Mouse (Mus musculus): ENCODE measurements around the gene Ttc36. TPM values are rescaled to one million over a fixed set of nuclear protein-coding genes. Genes with fewer than 3 reads are reported as not detected.
A peak's percentile ranks its signal among the peaks of the same experiment; 100 is the strongest.

Gene Ttc36
- polyA plus RNA-seq, 1 experiment: 9.4 TPM

GRCm38 (mm10) chr9:44805536-44805935 is 2.7 kb upstream of the Ttc36 start:
- Histone ChIP-seq H3K27me3 (ENCODE audit: control insufficient read depth, insufficient read depth, low read length) (no peaks in the 10 kb centered on the region), H3K36me3 (ENCODE audit: control insufficient read depth, insufficient read depth, low read length) (peaks cover 51% of the 10 kb centered on the region), H3K4me3 (ENCODE audit: low read depth, low read length) (no peak overlapping the region), H3K27ac (ENCODE audit: insufficient read depth, low read depth, low read length) (no peak overlapping the region), H3K4me1 (ENCODE audit: control insufficient read depth, insufficient read depth, insufficient read length, low read length) (peaks cover 12% of the 10 kb centered on the region; the same call in 1 of the 2 replicates)
- 89% methylated on average over 5 of the region's 5 CpGs for WGBS
- TF ChIP-seq CTCF (IDR thresholded peaks at IDR 0.05; ENCODE audit: extremely low read depth, insufficient read length, insufficient replicate concordance, low read depth, low read length) (no peak), POLR2A (IDR thresholded peaks at IDR 0.05; ENCODE audit: low read depth, low read length) (no peak)

GRCm38 (mm10) chr9:44804678-44805077 is 1.8 kb upstream of the Ttc36 start:
- WGBS: 94% methylated on average over 10 of the region's 10 CpGs
- Histone ChIP-seq H3K36me3 (ENCODE audit: control insufficient read depth, insufficient read depth, low read length) (peaks cover 43% of the 10 kb centered on the region), H3K4me3 (ENCODE audit: low read depth, low read length) (no peak overlapping the region), H3K27me3 (ENCODE audit: control insufficient read depth, insufficient read depth, low read length) (no peaks in the 10 kb centered on the region), H3K27ac (ENCODE audit: insufficient read depth, low read depth, low read length) (no peak overlapping the region), H3K4me1 (ENCODE audit: control insufficient read depth, insufficient read depth, insufficient read length, low read length) (peaks cover 17% of the 10 kb centered on the region; the same call in 1 of the 2 replicates)
- TF ChIP-seq POLR2A (IDR thresholded peaks at IDR 0.05; ENCODE audit: low read depth, low read length) (no peak), CTCF (IDR thresholded peaks at IDR 0.05; ENCODE audit: extremely low read depth, insufficient read length, insufficient replicate concordance, low read depth, low read length) (no peak)

DNA sequence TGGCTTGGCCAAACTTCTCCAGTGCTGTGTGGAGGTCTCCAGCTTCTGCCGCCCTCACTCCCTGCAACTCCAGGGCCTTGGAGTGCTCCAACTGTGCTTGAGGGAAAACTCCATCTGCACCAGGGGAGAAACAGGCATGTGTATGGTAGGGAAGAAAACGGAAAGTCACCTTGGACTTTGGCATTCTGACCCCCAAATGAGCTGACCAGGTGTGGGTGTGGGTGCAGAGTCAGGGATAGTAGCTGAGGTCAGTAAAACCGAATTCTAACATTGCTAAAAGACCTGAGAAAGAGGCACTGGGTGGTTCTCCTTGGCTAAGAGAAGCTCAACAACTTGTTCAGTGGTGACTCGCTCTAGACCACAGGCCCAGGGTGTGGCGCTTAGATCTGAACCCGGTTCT is 1.2 kb downstream of the Ttc36 start:
- WGBS: 62% methylated on average over 6 of the region's 6 CpGs
- Histone ChIP-seq H3K4me3 (ENCODE audit: low read depth, low read length) (no peak overlapping the region), H3K4me1 (ENCODE audit: control insufficient read depth, insufficient read depth, insufficient read length, low read length) (peaks cover 22% of the 10 kb centered on the region; the same call in 1 of the 2 replicates), H3K36me3 (ENCODE audit: control insufficient read depth, insufficient read depth, low read length) (peaks cover 14% of the 10 kb centered on the region), H3K27ac (ENCODE audit: insufficient read depth, low read depth, low read length) (no peak overlapping the region), H3K27me3 (ENCODE audit: control insufficient read depth, insufficient read depth, low read length) (no peaks in the 10 kb centered on the region)
- TF ChIP-seq POLR2A (IDR thresholded peaks at IDR 0.05; ENCODE audit: low read depth, low read length): no peak
- TF ChIP-seq CTCF (IDR thresholded peaks at IDR 0.05; ENCODE audit: extremely low read depth, insufficient read length, insufficient replicate concordance, low read depth, low read length): no peak

GRCm38 (mm10) chr9:44799958-44800324 is 2.9 kb downstream of the Ttc36 start:
- Histone ChIP-seq H3K27me3 (ENCODE audit: control insufficient read depth, insufficient read depth, low read length) (no peaks in the 10 kb centered on the region), H3K4me3 (ENCODE audit: low read depth, low read length) (peak overlapping the region; percentile 67; the same call in 1 of the 2 replicates), H3K36me3 (ENCODE audit: control insufficient read depth, insufficient read depth, low read length) (peaks cover 4% of the 10 kb centered on the region), H3K27ac (ENCODE audit: insufficient read depth, low read depth, low read length) (peak overlapping the region; percentile 74), H3K4me1 (ENCODE audit: control insufficient read depth, insufficient read depth, insufficient read length, low read length) (peaks cover 22% of the 10 kb centered on the region; the same call in 1 of the 2 replicates)
- 19% methylated on average over 9 of the region's 9 CpGs for WGBS
- TF ChIP-seq POLR2A (IDR thresholded peaks at IDR 0.05; ENCODE audit: low read depth, low read length): no peak
- TF ChIP-seq CTCF (IDR thresholded peaks at IDR 0.05; ENCODE audit: extremely low read depth, insufficient read length, insufficient replicate concordance, low read depth, low read length): no peak

DNA sequence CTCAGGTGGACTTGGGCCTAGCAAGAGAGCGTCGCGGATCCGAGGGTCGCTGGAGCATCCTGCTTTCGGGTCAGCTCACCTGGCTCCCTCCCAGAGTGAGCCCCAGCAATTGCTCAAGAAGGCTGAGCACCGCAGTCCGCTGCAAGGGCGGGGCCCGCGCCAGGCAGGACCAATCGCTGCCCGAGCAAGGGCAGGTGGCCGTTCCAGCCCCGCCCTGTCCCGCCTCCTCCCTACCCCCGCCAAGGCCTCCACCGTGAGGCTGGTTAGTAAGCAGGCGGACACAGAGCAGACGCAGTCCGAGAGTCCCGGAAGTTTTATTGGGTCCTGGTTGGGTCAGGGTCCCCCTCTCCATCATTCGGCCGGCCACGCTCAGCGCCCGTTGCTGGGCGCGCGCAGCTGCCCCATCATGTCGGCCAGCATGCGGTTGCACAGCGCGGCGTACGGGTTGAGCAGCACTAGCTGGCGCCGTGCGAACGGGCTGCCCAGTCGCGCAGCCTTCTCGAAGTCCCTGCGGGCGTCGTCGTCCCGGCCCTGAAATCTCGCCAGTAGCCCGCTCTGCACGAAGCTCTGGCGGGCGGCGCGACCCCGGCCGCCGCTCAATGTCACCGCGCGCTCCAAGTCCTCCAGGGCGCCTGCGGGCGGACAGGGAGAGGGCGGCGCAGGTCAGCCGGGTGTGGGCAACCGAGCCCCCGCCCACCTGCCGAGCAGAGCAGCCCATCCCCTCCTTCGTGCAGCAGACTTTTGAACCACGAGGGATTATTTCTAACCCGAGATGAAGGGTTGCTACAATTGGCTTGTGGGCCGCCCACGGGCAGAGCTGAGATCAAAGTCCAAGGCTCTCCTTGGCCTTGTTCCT is 3.5 kb downstream of the Ttc36 start, which contains the start of gene Tmem25:
Gene Tmem25 (minus strand): TSS at position 206 of the 856 bp plus-strand sequence.
- TF ChIP-seq POLR2A (IDR thresholded peaks at IDR 0.05; ENCODE audit: low read depth, low read length) (peak; percentile 87), CTCF (IDR thresholded peaks at IDR 0.05; ENCODE audit: extremely low read depth, insufficient read length, insufficient replicate concordance, low read depth, low read length) (no peak)
- WGBS: under 1% methylated on average over 75 of the region's 75 CpGs
- Histone ChIP-seq H3K4me3 (ENCODE audit: low read depth, low read length) (peak within 1 kb of the TSS; percentile 67), H3K27ac (ENCODE audit: insufficient read depth, low read depth, low read length) (peak within 1 kb of the TSS; percentile 88), H3K36me3 (ENCODE audit: control insufficient read depth, insufficient read depth, low read length) (0 out of 2 replicates have a peak, but pooled peaks cover 1% of the 10 kb centered on the region), H3K4me1 (ENCODE audit: control insufficient read depth, insufficient read depth, insufficient read length, low read length) (peaks cover 22% of the 10 kb centered on the region; the same call in 1 of the 2 replicates), H3K27me3 (ENCODE audit: control insufficient read depth, insufficient read depth, low read length) (no peaks in the 10 kb centered on the region)

GRCm38 (mm10) chr9:44798298-44798697 is 4.6 kb downstream of the Ttc36 start:
- TF ChIP-seq POLR2A (IDR thresholded peaks at IDR 0.05; ENCODE audit: low read depth, low read length) (no peak), CTCF (IDR thresholded peaks at IDR 0.05; ENCODE audit: extremely low read depth, insufficient read length, insufficient replicate concordance, low read depth, low read length) (no peak)
- WGBS: 47% methylated on average over 7 of the region's 7 CpGs
- no peaks in the 10 kb centered on the region for H3K27me3 ChIP-seq (ENCODE audit: control insufficient read depth, insufficient read depth, low read length)
- no peak overlapping the region for H3K27ac ChIP-seq (ENCODE audit: insufficient read depth, low read depth, low read length)
- 0 out of 2 replicates have a peak, but pooled peaks cover 1% of the 10 kb centered on the region for H3K36me3 ChIP-seq (ENCODE audit: control insufficient read depth, insufficient read depth, low read length)
- H3K4me1 ChIP-seq (ENCODE audit: control insufficient read depth, insufficient read depth, insufficient read length, low read length): peaks cover 20% of the 10 kb centered on the region; the same call in 1 of the 2 replicates
- H3K4me3 ChIP-seq (ENCODE audit: low read depth, low read length): peak overlapping the region; percentile 67

DNA sequence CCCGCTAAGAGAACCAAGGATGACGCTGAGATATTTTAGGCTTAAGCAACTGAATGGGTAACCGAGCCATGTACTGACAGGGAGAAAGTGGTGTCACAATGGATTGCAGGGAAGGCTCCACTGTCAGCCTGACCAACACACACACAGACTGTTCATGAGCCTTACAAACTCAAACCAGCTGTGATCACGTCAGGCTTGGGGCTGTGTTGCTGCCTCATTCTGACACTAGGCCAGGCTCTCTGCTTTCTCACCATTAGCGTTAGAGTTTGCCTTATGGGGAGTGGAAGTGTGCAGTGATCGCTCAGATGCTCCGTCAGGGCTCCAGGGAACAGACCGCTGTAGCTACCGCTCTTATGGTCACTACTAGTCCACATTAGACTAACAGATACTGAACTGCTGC is 10.0 kb downstream of the Ttc36 start:
- no peak overlapping the region for H3K4me3 ChIP-seq (ENCODE audit: low read depth, low read length)
- no peak overlapping the region for H3K27ac ChIP-seq (ENCODE audit: insufficient read depth, low read depth, low read length)
- TF ChIP-seq CTCF (IDR thresholded peaks at IDR 0.05; ENCODE audit: extremely low read depth, insufficient read length, insufficient replicate concordance, low read depth, low read length) (no peak), POLR2A (IDR thresholded peaks at IDR 0.05; ENCODE audit: low read depth, low read length) (no peak)
- no peaks in the 10 kb centered on the region for H3K27me3 ChIP-seq (ENCODE audit: control insufficient read depth, insufficient read depth, low read length)
- peaks cover 28% of the 10 kb centered on the region for H3K36me3 ChIP-seq (ENCODE audit: control insufficient read depth, insufficient read depth, low read length)
- no peaks in the 10 kb centered on the region for H3K4me1 ChIP-seq (ENCODE audit: control insufficient read depth, insufficient read depth, insufficient read length, low read length)
- WGBS: 86% methylated on average over 9 of the region's 9 CpGs
